Mouse (Mus musculus) adipocyte (in vitro differentiated cells): ENCODE results near the gene Raver2.

Experiments
- DNase-seq: peaks from one replicate; pipeline ENCODE4 v3.0.0-alpha.2; 2016; ENCODE audit warnings: low spot score

The Raver2 gene

GRCm38 (mm10) chr4:101174916-101175625 lies 106.3 kb downstream of the Raver2 start:
- DNase-seq, result no peak

- no peak for DNase-seq
Measured at GRCm38 (mm10) chr4:101176123-101176522, 107.3 kb downstream of the Raver2 start.

- DNase-seq, result peak; percentile 19
Measured at GRCm38 (mm10) chr4:101177796-101178195, 109.0 kb downstream of the Raver2 start.

GRCm38 (mm10) chr4:101179076-101179475 lies 110.3 kb downstream of the Raver2 start:
- no peak for DNase-seq

- DNase-seq, result no peak
Measured at GRCm38 (mm10) chr4:101179836-101180235, 111.1 kb downstream of the Raver2 start.

- no peak for DNase-seq
Measured at GRCm38 (mm10) chr4:101180681-101181080, 111.9 kb downstream of the Raver2 start.

- no peak for DNase-seq
Measured at GRCm38 (mm10) chr4:101182603-101183011, 113.8 kb downstream of the Raver2 start.

GRCm38 (mm10) chr4:101185216-101185615 lies 116.4 kb downstream of the Raver2 start:
- no peak for DNase-seq

GRCm38 (mm10) chr4:101186591-101186990 lies 117.8 kb downstream of the Raver2 start:
- DNase-seq, result no peak

GRCm38 (mm10) chr4:101187381-101187780 lies 118.6 kb downstream of the Raver2 start:
- no peak for DNase-seq

- DNase-seq, result no peak
Measured at GRCm38 (mm10) chr4:101192241-101192976, 123.6 kb downstream of the Raver2 start.

- no peak for DNase-seq
Measured at GRCm38 (mm10) chr4:101194170-101194569, 125.4 kb downstream of the Raver2 start.

GRCm38 (mm10) chr4:101196407-101196806 lies 127.6 kb downstream of the Raver2 start:
- peak; percentile 27 for DNase-seq

GRCm38 (mm10) chr4:101197421-101198170 lies 128.8 kb downstream of the Raver2 start:
- no peak for DNase-seq

- DNase-seq, result peak; percentile 87
Measured at GRCm38 (mm10) chr4:101198333-101198732, 129.6 kb downstream of the Raver2 start.

GRCm38 (mm10) chr4:101199433-101200081 lies 130.8 kb downstream of the Raver2 start:
- no peak for DNase-seq
